Mouse (Mus musculus) heart, postnatal 10 days (tissue): ENCODE data around the gene Hpf1. TPM values are rescaled to one million over a fixed set of nuclear protein-coding genes. Genes with fewer than 3 reads are reported as not detected.

ENCODE experiments used
- total RNA-seq, 2 experiments: library from RNA; stranded (reverse); gene quantifications; 2 replicates each; pipeline ENCODE4 v1.2.3; 2021

Hpf1 gene
- total RNA-seq, 2 experiments from 2014 or later = 22.5 to 26.8 TPM

Other genes starting within 250 kb of the Hpf1 start
- 10 to 100 TPM; 34.6 to 36.4 TPM for gene Clcn3, start 92.9 kb downstream of the Hpf1 start, total RNA-seq
- 1 to 10 TPM; 6.9 to 9.2 TPM for gene Nek1, start 102.8 kb downstream of the Hpf1 start, total RNA-seq